Mouse (Mus musculus) midbrain, embryonic 13.5 days (tissue): ENCODE measurements around the gene Gclc. TPM values are rescaled to one million over a fixed set of nuclear protein-coding genes. Genes with fewer than 3 reads are reported as not detected.

ENCODE experiments used
- ATAC-seq: fragments of 200-750 bp; cut with Nextera tagmentation; 2 replicates; pipeline ENCODE4 v1.8.0; 2017; ENCODE audit warnings: mild to moderate bottlenecking, moderate TSS enrichment, moderate library complexity
- H3K27ac ChIP-seq: fragments of 300-500 bp; sonication (generic); 2 replicates; pipeline ENCODE4 v1.5.1; 2015; ENCODE audit warnings: inconsistent platforms, mild to moderate bottlenecking, moderate library complexity
- H3K27me3 ChIP-seq: fragments of 300-500 bp; sonication (generic); 2 replicates; pipeline ENCODE4 v1.6.1; 2015; ENCODE audit warnings: mild to moderate bottlenecking, inconsistent platforms
- H3K36me3 ChIP-seq: fragments of 300-500 bp; sonication (generic); 2 replicates; pipeline ENCODE4 v1.6.1; 2015; ENCODE audit warnings: mild to moderate bottlenecking, inconsistent platforms
- H3K4me1 ChIP-seq: fragments of 300-500 bp; sonication (generic); replicated peaks from 2 replicates; pipeline ENCODE4 v1.6.1; 2015; ENCODE audit warnings: inconsistent platforms
- H3K4me2 ChIP-seq: fragments of 300-500 bp; sonication (generic); replicated peaks from 2 replicates; pipeline ENCODE4 v1.6.1; 2015; ENCODE audit warnings: moderate library complexity, mild to moderate bottlenecking, inconsistent platforms
- H3K4me3 ChIP-seq: fragments of 300-500 bp; sonication (generic); replicated peaks from 2 replicates; pipeline ENCODE4 v1.5.1; 2015; ENCODE audit warnings: mild to moderate bottlenecking, inconsistent platforms
- H3K9ac ChIP-seq: fragments of 300-500 bp; sonication (generic); replicated peaks from 2 replicates; pipeline ENCODE4 v1.6.1; 2015; ENCODE audit warnings: mild to moderate bottlenecking, inconsistent platforms
- H3K9me3 ChIP-seq: fragments of 300-500 bp; sonication (generic); 2 replicates; pipeline ENCODE4 v1.6.1; 2016; ENCODE audit warnings: mild to moderate bottlenecking, inconsistent platforms
- WGBS: fragments of 180-500 bp; shearing (Covaris S2); methylation state at CpG from one replicate; pipeline ENCODE4 v1.1.7; 2015; 5-methylcytosine and 5-hydroxymethylcytosine counted together
- polyA plus RNA-seq: library from polyadenylated mRNA; unstranded; fragments of >200 nt; fragmentation: Nextera tagmentation; extraction: Ambion mirVana; gene quantifications from 2 replicates; pipeline ENCODE4 v1.2.1, GENCODE M21; 2015

The Gclc gene
- polyA plus RNA-seq, 1 experiment from 2014 or later = 16.8 TPM

DNA sequence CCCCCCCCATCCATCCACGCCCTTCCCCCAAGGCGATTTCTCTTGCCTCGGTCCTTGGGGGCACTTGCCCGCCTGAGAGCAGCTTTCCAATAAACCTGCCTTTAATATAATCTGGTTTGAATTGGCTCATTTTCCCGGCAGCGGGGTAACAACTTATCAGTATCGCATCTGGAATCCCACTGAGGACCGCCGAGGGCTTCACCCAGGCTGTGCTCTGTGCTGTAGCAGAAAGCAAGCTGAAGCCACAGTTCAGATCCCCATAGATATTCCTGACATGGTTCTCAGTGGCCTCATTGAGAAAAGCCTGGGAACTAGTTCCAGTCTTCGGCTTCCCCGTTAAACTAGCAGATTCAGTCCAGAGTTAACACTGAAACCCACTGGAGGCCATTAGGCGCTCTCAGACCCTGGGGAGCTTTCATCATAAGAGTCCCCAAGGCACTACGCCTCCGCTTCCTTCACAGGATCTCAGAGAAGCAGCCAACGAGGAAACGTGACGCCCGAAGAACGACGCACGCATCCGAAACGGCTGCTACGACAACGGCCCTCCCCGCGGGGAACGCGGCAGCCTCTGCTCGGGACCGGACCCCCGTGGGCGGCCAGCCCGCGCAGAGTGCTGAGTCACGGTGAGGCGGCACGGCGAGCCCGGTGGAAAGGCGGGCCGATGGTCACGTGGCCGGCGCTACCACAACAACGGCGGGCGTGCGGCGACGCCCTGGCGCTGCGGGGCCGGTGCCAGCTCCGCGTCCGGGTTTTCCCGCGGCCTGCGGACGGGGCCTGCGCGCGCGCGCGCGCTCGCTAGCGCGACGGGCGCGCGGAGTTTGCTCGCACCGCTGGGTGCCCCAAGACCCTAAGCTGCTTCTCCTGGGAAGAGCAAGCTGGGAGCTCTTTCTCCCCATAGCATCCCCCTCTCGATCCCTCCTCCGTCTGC is 3.9 kb upstream of the Gclc start:
- Histone ChIP-seq H3K4me1 (peaks cover 14% of the 10 kb centered on the region), H3K4me3 (peak overlapping the region; percentile 59), H3K4me2 (peak overlapping the region; percentile 65), H3K27ac (peak overlapping the region; percentile 84), H3K9me3 (no peaks in the 10 kb centered on the region), H3K9ac (peak overlapping the region; percentile 70), H3K36me3 (no peaks in the 10 kb centered on the region), H3K27me3 (0 out of 2 replicates have a peak, but pooled peaks cover 14% of the 10 kb centered on the region)
- under 1% methylated on average over 79 of the region's 79 CpGs for WGBS
- ATAC-seq = peak; percentile 88

DNA sequence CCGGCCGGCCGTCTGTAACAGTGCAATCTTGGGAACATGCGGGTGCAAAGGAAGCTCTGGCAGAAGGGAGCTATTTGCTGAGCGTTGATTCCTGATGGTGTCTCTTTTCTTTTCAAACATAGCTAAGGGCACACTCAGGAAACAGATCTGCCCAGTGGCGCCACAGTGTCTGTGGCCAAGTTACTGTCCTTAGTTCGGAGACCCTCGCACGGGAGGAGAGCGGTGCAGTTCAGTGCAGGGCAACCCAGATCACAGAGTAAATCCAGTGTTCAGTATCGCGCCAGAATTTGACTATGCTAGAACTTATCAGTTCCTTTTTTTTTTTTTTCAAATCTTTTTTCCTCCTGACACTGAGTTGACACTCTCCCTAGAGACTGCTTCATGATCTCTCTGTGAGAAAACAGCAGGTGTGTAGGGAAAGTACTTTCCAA is 3.2 kb upstream of the Gclc start:
- ATAC-seq = peak; percentile 5; the same call in 1 of the 2 replicates
- Histone ChIP-seq H3K36me3 (no peaks in the 10 kb centered on the region), H3K27me3 (0 out of 2 replicates have a peak, but pooled peaks cover 14% of the 10 kb centered on the region), H3K9me3 (no peaks in the 10 kb centered on the region), H3K4me2 (peak overlapping the region; percentile 65), H3K4me3 (peak overlapping the region; percentile 59), H3K4me1 (peaks cover 22% of the 10 kb centered on the region), H3K9ac (peak overlapping the region; percentile 70), H3K27ac (peak overlapping the region; percentile 84)
- WGBS = under 1% methylated on average over 12 of the region's 12 CpGs

DNA sequence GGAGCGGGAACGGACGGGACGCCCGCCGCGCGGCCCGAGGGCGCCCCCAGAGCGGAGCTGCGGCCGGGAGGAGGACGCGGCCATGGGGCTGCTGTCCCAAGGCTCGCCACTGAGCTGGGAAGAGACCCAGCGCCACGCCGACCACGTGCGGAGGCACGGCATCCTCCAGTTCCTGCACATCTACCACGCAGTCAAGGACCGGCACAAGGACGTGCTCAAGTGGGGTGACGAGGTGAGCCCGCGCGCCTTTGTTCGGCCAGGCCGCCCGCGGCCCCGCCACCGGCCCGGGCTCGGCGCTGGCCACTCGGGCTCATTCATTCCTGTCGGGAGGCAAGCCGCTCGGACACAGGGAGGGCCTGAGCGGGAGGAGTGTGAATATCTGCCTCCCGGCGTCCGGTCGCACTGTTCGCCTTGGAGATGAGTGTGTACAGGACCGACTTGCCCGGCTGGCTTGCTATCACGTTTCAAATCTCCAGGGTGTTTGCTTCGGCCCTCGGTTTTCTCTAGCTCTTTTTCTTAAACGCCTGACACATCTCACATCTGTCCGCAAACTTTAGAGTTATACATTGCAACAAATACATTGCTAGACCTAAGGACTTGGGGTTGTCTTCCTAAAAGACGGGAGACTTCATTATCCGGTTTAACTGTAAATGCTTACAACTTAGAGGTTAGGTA is 530 bp downstream of the Gclc start:
- no peaks in the 10 kb centered on the region for H3K36me3 ChIP-seq
- peak overlapping the region; percentile 77 for H3K4me3 ChIP-seq
- H3K27ac ChIP-seq = peak overlapping the region; percentile 87
- WGBS = 0% methylated on average over 42 of the region's 57 CpGs
- peaks cover 25% of the 10 kb centered on the region for H3K4me1 ChIP-seq
- H3K27me3 ChIP-seq = 0 out of 2 replicates have a peak, but pooled peaks cover 8% of the 10 kb centered on the region
- no peaks in the 10 kb centered on the region for H3K9me3 ChIP-seq
- H3K9ac ChIP-seq = peak overlapping the region; percentile 79
- ATAC-seq = peak; percentile 82
- H3K4me2 ChIP-seq = peak overlapping the region; percentile 77

DNA sequence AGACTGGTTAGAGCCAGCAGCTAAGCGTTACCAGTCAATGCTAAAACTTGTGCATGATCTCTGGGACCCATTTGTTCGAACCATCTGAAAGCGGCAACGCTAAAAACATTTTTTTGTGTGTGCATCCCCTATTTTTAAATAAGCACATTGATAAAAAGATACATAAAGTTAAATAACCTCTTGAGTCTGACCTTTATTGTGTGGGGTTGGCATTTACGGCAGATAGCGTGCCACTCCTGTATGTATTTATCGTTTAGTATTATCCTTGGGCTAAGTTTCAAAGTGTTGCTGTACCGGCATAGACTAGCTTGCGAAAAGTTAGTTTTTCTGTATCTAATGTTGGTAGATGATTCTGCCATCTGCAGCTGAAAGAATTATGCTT is 1.1 kb downstream of the Gclc start:
- Histone ChIP-seq H3K27ac (no peak overlapping the region), H3K4me2 (peak overlapping the region; percentile 77)
- 14% methylated on average over 9 of the region's 9 CpGs for WGBS

DNA sequence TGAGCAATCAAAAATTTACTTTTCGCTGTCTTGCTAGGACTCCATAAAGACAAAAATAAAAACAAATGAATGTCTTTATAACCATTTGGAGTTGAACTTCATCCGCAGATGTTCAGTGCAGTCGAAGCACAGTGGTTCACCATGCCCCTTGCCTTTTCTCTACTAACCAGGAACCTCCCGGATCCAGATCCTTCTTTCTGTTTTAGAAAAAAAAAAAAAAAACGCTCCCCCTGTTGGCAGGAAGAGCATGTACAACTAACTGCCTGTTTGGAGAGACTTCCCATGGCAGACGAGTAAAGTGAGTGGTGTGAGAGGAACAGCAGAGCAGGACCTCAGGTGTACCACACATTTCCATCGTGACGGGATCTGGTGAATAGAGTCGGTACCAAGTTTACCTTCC is 1.7 kb downstream of the Gclc start:
- WGBS = 33% methylated on average over 9 of the region's 9 CpGs
- Histone ChIP-seq H3K9me3 (no peaks in the 10 kb centered on the region), H3K9ac (no peak overlapping the region), H3K4me3 (peak overlapping the region; percentile 77), H3K27me3 (0 out of 2 replicates have a peak, but pooled peaks cover 8% of the 10 kb centered on the region), H3K4me2 (peak overlapping the region; percentile 77), H3K36me3 (peaks cover 1% of the 10 kb centered on the region; the same call in 1 of the 2 replicates), H3K27ac (no peak overlapping the region), H3K4me1 (peaks cover 21% of the 10 kb centered on the region)
- no peak for ATAC-seq

More for the DNA sequence above, 1.1 kb downstream of the Gclc start:
- Histone ChIP-seq H3K27me3 (0 out of 2 replicates have a peak, but pooled peaks cover 8% of the 10 kb centered on the region), H3K9me3 (no peaks in the 10 kb centered on the region), H3K4me3 (peak overlapping the region; percentile 77), H3K36me3 (no peaks in the 10 kb centered on the region), H3K9ac (peak overlapping the region; percentile 79), H3K4me1 (peaks cover 21% of the 10 kb centered on the region)
- ATAC-seq = no peak

DNA sequence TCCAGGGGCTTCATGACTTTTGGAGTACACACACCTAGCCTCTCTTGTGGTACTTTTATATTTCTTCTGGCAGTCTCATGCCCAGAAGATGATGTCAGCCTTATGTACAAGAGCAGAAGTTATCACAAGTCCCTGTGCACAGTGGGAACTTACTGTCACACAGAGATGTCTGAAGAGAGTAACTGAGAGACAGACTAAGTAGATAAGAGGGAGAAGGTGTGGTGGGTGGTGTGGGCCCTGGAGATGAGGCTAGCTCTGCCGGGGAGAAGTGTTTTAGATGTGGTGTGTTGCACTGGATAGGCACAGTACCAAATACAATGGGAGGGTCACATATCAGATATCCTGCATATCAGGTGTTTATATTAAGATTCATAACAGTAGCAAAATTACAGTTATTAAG is 3.0 kb downstream of the Gclc start:
- peaks cover 16% of the 10 kb centered on the region for H3K4me1 ChIP-seq
- no peaks in the 10 kb centered on the region for H3K9me3 ChIP-seq
- H3K36me3 ChIP-seq = peaks cover 3% of the 10 kb centered on the region; the same call in 1 of the 2 replicates
- 68% methylated on average over 1 of the region's 1 CpGs for WGBS
- no peak overlapping the region for H3K9ac ChIP-seq
- 0 out of 2 replicates have a peak, but pooled peaks cover 6% of the 10 kb centered on the region for H3K27me3 ChIP-seq
- H3K4me3 ChIP-seq = no peak overlapping the region
- ATAC-seq = no peak
- no peak overlapping the region for H3K4me2 ChIP-seq
- H3K27ac ChIP-seq = no peak overlapping the region

DNA sequence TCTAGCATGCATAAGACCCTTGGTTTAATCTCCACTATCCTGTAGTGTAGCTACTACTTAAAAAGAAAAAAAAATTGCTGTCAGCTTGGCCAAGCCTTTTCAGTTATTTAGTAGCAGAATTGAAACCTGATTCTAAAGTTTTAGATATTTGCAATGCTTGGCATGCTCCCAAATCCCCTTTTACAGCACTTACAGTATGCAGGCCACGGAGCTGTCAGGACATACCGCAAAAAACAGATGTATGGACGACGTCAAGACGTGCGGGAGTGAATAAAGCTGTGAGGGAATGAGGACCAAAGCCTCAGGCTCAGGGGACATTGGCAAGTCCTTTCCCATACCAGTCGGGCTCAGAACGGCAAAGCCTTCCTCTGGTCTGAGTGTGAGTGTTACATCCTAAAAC is 4.1 kb downstream of the Gclc start:
- 85% methylated on average over 8 of the region's 8 CpGs for WGBS
- Histone ChIP-seq H3K4me1 (peaks cover 16% of the 10 kb centered on the region), H3K9me3 (no peaks in the 10 kb centered on the region), H3K4me3 (no peak overlapping the region), H3K27me3 (no peaks in the 10 kb centered on the region), H3K27ac (no peak overlapping the region), H3K4me2 (no peak overlapping the region), H3K9ac (no peak overlapping the region), H3K36me3 (peaks cover 7% of the 10 kb centered on the region)
- ATAC-seq = no peak

DNA sequence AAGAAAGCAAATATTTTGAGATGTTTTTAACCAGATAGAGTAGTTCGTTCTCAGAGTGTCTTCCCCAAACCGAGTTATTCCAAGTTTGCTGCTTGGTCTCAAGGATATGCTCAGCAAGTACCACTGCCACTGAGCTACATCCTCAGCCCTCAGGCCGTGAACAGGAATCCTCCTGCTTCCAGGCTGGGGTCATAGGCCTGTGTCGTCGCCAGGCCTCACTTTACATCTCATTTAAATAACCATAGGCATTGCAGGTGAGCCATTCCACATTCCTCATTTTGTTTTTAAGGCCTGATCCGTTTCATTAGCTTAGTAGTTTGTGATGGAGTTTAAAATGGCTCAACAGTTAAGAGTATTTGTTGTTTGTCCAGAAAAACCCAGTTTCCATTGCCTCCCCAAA is 4.8 kb downstream of the Gclc start:
- Histone ChIP-seq H3K27ac (no peak overlapping the region), H3K36me3 (peaks cover 11% of the 10 kb centered on the region), H3K4me1 (peaks cover 16% of the 10 kb centered on the region), H3K4me3 (no peak overlapping the region), H3K27me3 (no peaks in the 10 kb centered on the region), H3K9me3 (no peaks in the 10 kb centered on the region), H3K9ac (no peak overlapping the region), H3K4me2 (no peak overlapping the region)
- no peak for ATAC-seq
- WGBS = 62% methylated on average over 6 of the region's 6 CpGs

DNA sequence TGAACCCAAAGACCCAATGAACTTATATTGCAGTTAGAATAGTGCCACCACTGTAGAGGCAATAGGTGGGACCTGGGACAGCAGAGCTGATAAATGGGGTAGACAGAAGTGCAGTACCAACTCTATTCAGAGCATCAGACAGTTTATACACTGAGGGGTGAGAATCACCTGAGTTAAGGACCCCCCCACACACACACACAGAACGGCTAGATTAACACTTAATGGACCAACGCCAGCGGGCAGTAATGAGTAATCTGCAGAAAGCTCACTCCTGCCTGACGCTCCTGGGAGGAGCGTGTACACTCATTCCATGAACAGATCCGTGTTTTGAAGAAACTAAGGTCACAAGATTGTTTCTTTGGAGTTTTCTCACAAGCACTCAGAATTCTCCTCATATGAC is 5.4 kb downstream of the Gclc start:
- ATAC-seq = no peak
- no peak overlapping the region for H3K27ac ChIP-seq
- peaks cover 16% of the 10 kb centered on the region for H3K4me1 ChIP-seq
- no peaks in the 10 kb centered on the region for H3K9me3 ChIP-seq
- H3K9ac ChIP-seq = no peak overlapping the region
- H3K4me3 ChIP-seq = no peak overlapping the region
- H3K4me2 ChIP-seq = no peak overlapping the region
- no peaks in the 10 kb centered on the region for H3K27me3 ChIP-seq
- WGBS = 88% methylated on average over 6 of the region's 6 CpGs
- peaks cover 11% of the 10 kb centered on the region for H3K36me3 ChIP-seq

DNA sequence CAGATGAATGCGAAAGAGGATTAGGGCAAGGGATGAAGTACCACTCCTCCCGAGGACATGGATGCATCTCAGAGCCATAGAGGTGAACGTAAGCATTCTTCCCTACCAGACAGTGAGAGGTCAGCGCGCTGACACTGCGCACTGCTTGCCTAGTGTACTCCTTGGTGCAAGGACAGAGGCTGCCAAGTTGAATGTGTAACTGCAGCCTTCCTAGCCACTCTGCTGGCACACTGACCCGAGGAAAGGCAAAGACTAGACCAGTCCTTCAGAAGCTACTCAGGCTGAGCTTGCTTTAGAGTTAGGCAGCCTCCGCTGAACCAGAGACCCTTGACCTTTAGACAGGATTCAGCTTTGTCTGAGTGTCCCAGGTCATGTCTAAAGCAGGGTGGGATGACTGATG is 11.9 kb downstream of the Gclc start:
- Histone ChIP-seq H3K9me3 (no peaks in the 10 kb centered on the region), H3K4me3 (no peak overlapping the region), H3K4me1 (peaks cover 10% of the 10 kb centered on the region), H3K27me3 (no peaks in the 10 kb centered on the region), H3K4me2 (no peak overlapping the region), H3K9ac (no peak overlapping the region), H3K36me3 (peaks cover 21% of the 10 kb centered on the region), H3K27ac (no peak overlapping the region)
- WGBS = 76% methylated on average over 8 of the region's 8 CpGs
- no peak for ATAC-seq

DNA sequence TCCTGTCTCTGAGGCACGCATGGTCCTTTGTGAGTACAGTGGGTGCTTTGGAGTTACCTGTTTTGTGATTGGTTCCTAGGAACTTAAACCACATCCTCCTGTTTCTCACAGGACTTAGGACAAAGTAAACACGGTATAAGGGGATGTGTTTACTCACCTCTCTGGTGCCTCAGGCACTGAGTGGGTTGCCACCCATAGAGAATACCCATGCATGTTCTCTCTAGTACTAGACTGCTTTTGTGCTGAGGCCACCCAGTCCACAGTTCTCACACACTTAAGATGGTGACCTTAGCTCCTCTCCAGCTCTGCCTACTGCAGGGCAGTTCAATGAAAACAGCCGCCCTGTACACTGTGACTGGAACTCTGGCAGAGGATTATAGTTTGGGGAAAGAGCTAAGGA is 12.4 kb downstream of the Gclc start:
- Histone ChIP-seq H3K4me2 (no peak overlapping the region), H3K27me3 (no peaks in the 10 kb centered on the region), H3K9me3 (no peaks in the 10 kb centered on the region), H3K4me3 (no peak overlapping the region), H3K9ac (no peak overlapping the region), H3K36me3 (peaks cover 20% of the 10 kb centered on the region; the same call in 1 of the 2 replicates), H3K27ac (no peak overlapping the region), H3K4me1 (peaks cover 16% of the 10 kb centered on the region)
- 81% methylated on average over 3 of the region's 3 CpGs for WGBS
- ATAC-seq = no peak

DNA sequence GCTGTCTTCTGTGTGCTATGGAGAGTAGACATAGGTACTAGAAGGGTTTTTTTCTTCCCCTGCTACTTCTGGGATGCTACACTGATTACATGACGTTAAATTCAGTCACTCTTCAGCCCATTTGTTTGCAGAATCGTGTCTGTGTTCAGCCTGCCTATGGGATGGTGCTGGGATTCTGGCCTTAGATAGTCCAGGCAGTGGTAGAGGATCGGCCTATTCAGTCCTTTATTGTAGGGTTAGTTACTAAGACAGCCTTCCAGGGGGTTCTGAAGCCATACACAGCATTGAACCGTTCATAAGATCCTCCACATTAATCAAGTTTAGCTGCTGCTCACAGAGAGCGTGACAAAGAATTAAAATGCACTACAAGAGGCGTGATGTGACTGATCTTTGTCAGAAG is 16.6 kb downstream of the Gclc start:
- H3K9ac ChIP-seq = 0 out of 2 replicates have a peak overlapping the region, but pooled peaks have one; percentile 10
- H3K27ac ChIP-seq = peak overlapping the region; percentile 10; the same call in 1 of the 2 replicates
- H3K4me1 ChIP-seq = peaks cover 26% of the 10 kb centered on the region
- no peak overlapping the region for H3K4me3 ChIP-seq
- peaks cover 15% of the 10 kb centered on the region for H3K36me3 ChIP-seq
- H3K4me2 ChIP-seq = no peak overlapping the region
- H3K27me3 ChIP-seq = no peaks in the 10 kb centered on the region
- H3K9me3 ChIP-seq = no peaks in the 10 kb centered on the region
- 27% methylated on average over 6 of the region's 6 CpGs for WGBS
- peak; percentile 32 for ATAC-seq
